Mouse (Mus musculus): Measurements from ENCODE around the gene Neurod6. TPM values are rescaled to one million over a fixed set of nuclear protein-coding genes. Genes with fewer than 3 reads are reported as not detected.

Gene Neurod6
- polyA plus RNA-seq, 1 experiment from 2014 or later = 0.07 TPM

DNA sequence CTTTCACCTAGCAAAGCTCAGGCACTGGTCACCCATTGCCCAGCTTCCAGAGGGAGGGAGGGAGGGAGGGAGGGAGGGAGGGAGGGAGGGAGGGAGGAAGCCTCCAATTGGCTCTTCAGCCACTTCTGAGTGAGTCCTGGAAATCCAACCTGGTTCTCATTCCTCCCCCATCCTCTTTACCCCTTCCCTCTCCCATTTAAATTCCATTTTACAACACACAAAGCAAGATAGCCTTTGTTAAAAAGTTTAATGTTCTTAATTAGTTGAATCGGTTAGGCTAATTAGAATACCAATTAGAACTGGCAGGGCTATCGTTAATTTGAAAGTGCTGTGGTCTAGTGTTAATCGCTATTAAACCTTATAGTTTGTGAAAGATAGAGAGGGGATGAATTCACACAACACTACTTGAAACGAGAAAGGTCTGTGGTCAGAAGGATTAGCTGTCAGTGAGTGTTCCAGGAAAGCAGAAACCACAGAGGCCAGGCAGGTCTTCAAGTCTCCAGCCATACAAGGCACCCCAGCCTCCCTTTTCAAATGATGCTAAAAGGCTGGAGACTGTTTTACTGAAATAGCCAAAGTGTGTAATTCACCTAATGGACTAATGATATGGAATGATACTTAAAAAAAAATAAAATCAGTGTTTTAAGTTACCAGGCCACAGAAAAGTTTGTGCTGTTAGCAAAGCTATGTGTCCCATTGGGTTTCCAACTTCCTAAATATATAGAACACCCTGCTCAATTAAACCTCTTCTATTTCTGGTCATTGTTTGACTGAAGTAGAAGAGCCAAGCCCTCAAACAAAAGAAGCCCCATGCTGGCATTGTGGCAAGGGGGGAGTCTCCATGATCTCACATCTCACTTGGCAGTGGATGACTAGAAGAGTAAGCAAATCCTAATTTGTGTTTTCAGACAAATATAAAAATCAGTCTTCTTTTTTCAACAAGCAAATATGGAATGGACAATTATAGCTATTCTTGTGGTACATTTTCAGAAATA is 19.6 kb upstream of the Neurod6 start:
- 53% methylated on average over 4 of the region's 4 CpGs for WGBS
- Histone ChIP-seq H3K4me3 (ENCODE audit: low read depth, low read length) (no peak overlapping the region), H3K4me1 (replicated peaks; ENCODE audit: control insufficient read depth, insufficient read depth) (no peaks in the 10 kb centered on the region), H3K27ac (replicated peaks) (no peak overlapping the region), H3K4me2 (replicated peaks; ENCODE audit: low read depth) (no peak overlapping the region), H3K9me3 (ENCODE audit: control insufficient read depth, low read length) (no peaks in the 10 kb centered on the region), H3K36me3 (ENCODE audit: control insufficient read depth, insufficient read depth, low read length) (no peaks in the 10 kb centered on the region), H3K27me3 (ENCODE audit: control insufficient read depth, insufficient read depth, low read length) (no peaks in the 10 kb centered on the region), H3K9ac (ENCODE audit: low read length) (no peak overlapping the region)
- TF ChIP-seq EP300 (optimal IDR thresholded peaks at IDR 0.05) = no peak
- TF ChIP-seq CTCF (IDR thresholded peaks at IDR 0.05; ENCODE audit: low read depth) = no peak
- ATAC-seq (ENCODE audit: low FRiP score, low TSS enrichment) (no peak), DNase-seq (ENCODE audit: low spot score) (no peak)

- no peaks in the 10 kb centered on the region for H3K9me3 ChIP-seq (ENCODE audit: control insufficient read depth, low read length)
- no peaks in the 10 kb centered on the region for H3K4me1 ChIP-seq (replicated peaks; ENCODE audit: control insufficient read depth, insufficient read depth)
- H3K27ac ChIP-seq (replicated peaks) = no peak overlapping the region
- H3K4me2 ChIP-seq (replicated peaks; ENCODE audit: low read depth) = no peak overlapping the region
- TF ChIP-seq CTCF (IDR thresholded peaks at IDR 0.05; ENCODE audit: low read depth) = no peak
- no peak for TF ChIP-seq EP300 (optimal IDR thresholded peaks at IDR 0.05)
- 93% methylated on average over 2 of the region's 2 CpGs for WGBS
- H3K4me3 ChIP-seq (ENCODE audit: low read depth, low read length) = no peak overlapping the region
- DNase-seq (ENCODE audit: low spot score) = no peak
- no peak for ATAC-seq (ENCODE audit: low FRiP score, low TSS enrichment)
- no peak overlapping the region for H3K9ac ChIP-seq (ENCODE audit: low read length)
- H3K36me3 ChIP-seq (ENCODE audit: control insufficient read depth, insufficient read depth, low read length) = no peaks in the 10 kb centered on the region
- H3K27me3 ChIP-seq (ENCODE audit: control insufficient read depth, insufficient read depth, low read length) = no peaks in the 10 kb centered on the region
Observed at GRCm38 (mm10) chr6:55690015-55690531, 9.0 kb upstream of the Neurod6 start.

DNA sequence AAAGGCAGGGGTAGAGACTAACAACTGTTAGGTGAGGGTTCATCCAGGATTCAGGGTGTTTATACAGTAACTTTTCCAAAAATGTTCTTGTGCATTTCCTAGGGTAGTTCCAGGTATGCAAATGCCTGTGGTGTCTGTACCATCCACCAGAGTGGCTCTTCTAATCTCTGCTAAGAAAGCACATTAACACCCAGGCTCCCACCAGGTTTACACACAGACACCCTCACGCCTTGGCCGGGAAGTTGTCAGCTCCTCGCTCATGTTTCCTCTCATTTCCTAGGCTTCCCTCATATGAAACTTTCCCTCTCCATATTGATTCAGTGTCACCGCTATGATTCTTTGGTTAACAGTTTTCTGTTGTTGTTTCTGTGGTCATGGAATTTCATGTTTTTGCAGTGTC is 2.4 kb upstream of the Neurod6 start:
- Histone ChIP-seq H3K27ac (replicated peaks) (no peak overlapping the region), H3K4me1 (replicated peaks; ENCODE audit: control insufficient read depth, insufficient read depth) (no peaks in the 10 kb centered on the region), H3K9ac (ENCODE audit: low read length) (no peak overlapping the region), H3K36me3 (ENCODE audit: control insufficient read depth, insufficient read depth, low read length) (no peaks in the 10 kb centered on the region), H3K4me2 (replicated peaks; ENCODE audit: low read depth) (no peak overlapping the region), H3K4me3 (ENCODE audit: low read depth, low read length) (no peak overlapping the region), H3K27me3 (ENCODE audit: control insufficient read depth, insufficient read depth, low read length) (no peaks in the 10 kb centered on the region), H3K9me3 (ENCODE audit: control insufficient read depth, low read length) (no peaks in the 10 kb centered on the region)
- ATAC-seq (ENCODE audit: low FRiP score, low TSS enrichment) = no peak
- 78% methylated on average over 4 of the region's 4 CpGs for WGBS
- no peak for TF ChIP-seq EP300 (optimal IDR thresholded peaks at IDR 0.05)
- TF ChIP-seq CTCF (IDR thresholded peaks at IDR 0.05; ENCODE audit: low read depth) = no peak
- DNase-seq (ENCODE audit: low spot score) = no peak

DNA sequence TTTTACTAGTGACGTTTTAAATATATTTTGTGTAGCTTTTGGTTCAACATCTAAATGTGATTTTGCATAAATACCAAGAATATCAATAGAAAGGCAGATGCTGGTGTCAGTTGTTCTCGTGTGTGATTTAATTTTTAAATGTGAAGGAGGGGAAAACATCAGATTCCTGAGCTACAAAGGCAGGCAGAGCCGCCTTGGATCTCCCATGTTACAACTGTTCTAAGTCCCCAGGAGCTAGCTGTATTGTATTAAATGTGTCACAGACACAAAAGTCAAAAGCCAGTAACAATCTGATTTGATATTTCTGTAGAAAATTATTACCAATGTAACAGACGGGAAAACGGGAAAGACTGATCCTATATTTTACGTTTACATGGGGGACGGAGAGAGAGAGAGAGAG is 1.8 kb upstream of the Neurod6 start:
- Histone ChIP-seq H3K27me3 (ENCODE audit: control insufficient read depth, insufficient read depth, low read length) (no peaks in the 10 kb centered on the region), H3K4me1 (replicated peaks; ENCODE audit: control insufficient read depth, insufficient read depth) (no peaks in the 10 kb centered on the region), H3K9me3 (ENCODE audit: control insufficient read depth, low read length) (no peaks in the 10 kb centered on the region), H3K9ac (ENCODE audit: low read length) (no peak overlapping the region), H3K4me2 (replicated peaks; ENCODE audit: low read depth) (no peak overlapping the region), H3K27ac (replicated peaks) (no peak overlapping the region), H3K4me3 (ENCODE audit: low read depth, low read length) (no peak overlapping the region), H3K36me3 (ENCODE audit: control insufficient read depth, insufficient read depth, low read length) (no peaks in the 10 kb centered on the region)
- WGBS = 73% methylated on average over 7 of the region's 7 CpGs
- DNase-seq (ENCODE audit: low spot score) (no peak), ATAC-seq (ENCODE audit: low FRiP score, low TSS enrichment) (no peak)
- TF ChIP-seq CTCF (IDR thresholded peaks at IDR 0.05; ENCODE audit: low read depth) (no peak), EP300 (optimal IDR thresholded peaks at IDR 0.05) (no peak)

DNA sequence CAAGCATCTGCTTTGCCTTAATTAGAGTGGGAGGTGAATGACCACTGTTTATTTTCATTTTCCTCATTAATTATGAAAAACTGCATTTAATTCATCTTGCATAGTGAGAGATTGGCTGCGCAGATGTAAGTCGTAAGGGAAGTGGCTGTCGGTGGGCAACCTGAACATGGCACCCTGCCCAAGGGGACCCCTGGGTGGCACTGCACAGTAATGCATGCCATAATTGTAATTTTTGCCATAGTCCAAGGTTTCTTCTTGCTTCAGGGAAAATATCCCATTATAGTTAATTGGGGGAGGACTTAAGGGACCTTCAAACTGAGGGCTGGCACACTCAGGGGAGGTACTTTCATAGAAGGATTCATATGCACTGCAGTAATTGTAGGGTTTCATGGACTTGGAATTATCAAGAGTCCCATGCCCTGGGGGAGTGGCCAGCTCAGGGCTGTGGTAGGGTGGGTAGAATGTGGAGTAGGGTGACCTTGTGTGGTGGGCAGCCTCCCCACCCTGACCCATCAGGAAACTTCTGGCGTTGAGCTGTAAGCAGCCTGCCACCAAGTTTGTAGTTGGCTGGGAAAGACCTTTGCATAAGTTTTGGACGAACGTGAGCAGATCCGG is 2.4 kb downstream of the Neurod6 start:
- Histone ChIP-seq H3K27ac (replicated peaks) (no peak overlapping the region), H3K4me2 (replicated peaks; ENCODE audit: low read depth) (no peak overlapping the region), H3K36me3 (ENCODE audit: control insufficient read depth, insufficient read depth, low read length) (no peaks in the 10 kb centered on the region), H3K4me3 (ENCODE audit: low read depth, low read length) (no peak overlapping the region), H3K4me1 (replicated peaks; ENCODE audit: control insufficient read depth, insufficient read depth) (no peaks in the 10 kb centered on the region), H3K9me3 (ENCODE audit: control insufficient read depth, low read length) (no peaks in the 10 kb centered on the region), H3K9ac (ENCODE audit: low read length) (no peak overlapping the region), H3K27me3 (ENCODE audit: control insufficient read depth, insufficient read depth, low read length) (no peaks in the 10 kb centered on the region; the same call in 1 of the 2 replicates)
- TF ChIP-seq CTCF (IDR thresholded peaks at IDR 0.05; ENCODE audit: low read depth) (no peak), EP300 (optimal IDR thresholded peaks at IDR 0.05) (no peak)
- ATAC-seq (ENCODE audit: low FRiP score, low TSS enrichment) = no peak
- no peak for DNase-seq (ENCODE audit: low spot score)
- 82% methylated on average over 7 of the region's 7 CpGs for WGBS

All from stomach, postnatal 0 days (tissue).